Mouse (Mus musculus) testis, adult 2 months (tissue): ENCODE data around the gene Cage1.

Source experiments
- CTCF ChIP-seq: fragments of 200-500 bp; IDR thresholded peaks from 2 replicates; pipeline ENCODE4 v1.5.1; 2012; ENCODE audit warnings: low read depth, mild to moderate bottlenecking, inconsistent platforms, low read length, moderate library complexity; ENCODE audit not compliant: control insufficient read depth, insufficient read depth, insufficient replicate concordance
- POLR2A ChIP-seq: fragments of 200-500 bp; IDR thresholded peaks from 2 replicates; pipeline ENCODE4 v1.6.1; 2012; ENCODE audit warnings: low read depth, mild to moderate bottlenecking, inconsistent platforms, low read length, moderate library complexity; ENCODE audit not compliant: control insufficient read depth

DNA sequence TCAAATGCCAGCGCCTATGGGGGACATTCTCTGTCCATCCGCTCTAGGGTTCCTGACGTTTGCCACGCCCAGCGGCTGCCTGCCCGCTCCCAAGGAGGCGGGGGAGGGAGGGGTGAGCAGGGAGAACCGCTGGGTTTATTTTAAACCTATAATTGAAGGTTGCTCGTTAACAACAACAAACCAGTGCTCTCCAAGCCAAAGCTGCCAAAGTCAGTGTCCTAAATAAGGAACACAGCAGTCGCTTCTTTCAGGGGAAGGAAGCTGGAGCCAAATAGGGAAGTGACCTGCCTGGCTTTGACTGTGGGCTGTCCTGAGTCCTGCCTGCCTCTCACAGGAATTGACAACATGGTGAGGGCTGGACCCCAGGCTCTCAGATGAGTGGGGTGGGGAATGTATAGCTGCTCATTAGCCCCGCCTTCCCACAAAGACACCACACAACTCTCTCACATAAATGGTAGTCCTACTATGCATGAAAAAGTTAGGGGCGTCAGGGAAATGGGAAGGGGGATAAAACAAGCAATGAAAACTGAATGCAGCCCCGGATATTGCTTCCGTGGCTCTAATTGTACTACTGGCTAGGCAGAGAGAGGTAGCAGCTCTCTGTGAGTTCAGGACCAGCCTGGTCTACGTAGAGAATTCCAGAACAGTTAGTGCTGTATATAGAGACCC, 77.5 kb downstream of the Cage1 start:
- TF ChIP-seq CTCF (no peak), POLR2A (no peak)
